Mouse (Mus musculus) heart, embryonic 10.5 days (tissue): Measurements from ENCODE around the gene Spag9. TPM values are rescaled to one million over a fixed set of nuclear protein-coding genes. Genes with fewer than 3 reads are reported as not detected.

Source experiments
- DNase-seq: peaks from one replicate; pipeline ENCODE4 v3.0.0-alpha.2; 2017; ENCODE audit warnings: low spot score
- H3K27ac ChIP-seq: fragments of 300-500 bp; sonication (generic); 2 replicates; pipeline ENCODE4 v1.5.1; 2016; ENCODE audit warnings: mild to moderate bottlenecking
- H3K27me3 ChIP-seq: fragments of 300-500 bp; sonication (generic); 2 replicates; pipeline ENCODE4 v1.6.1; 2016; ENCODE audit warnings: mild to moderate bottlenecking; ENCODE audit not compliant: poor library complexity, insufficient read depth, severe bottlenecking
- H3K36me3 ChIP-seq: fragments of 300-500 bp; sonication (generic); 2 replicates; pipeline ENCODE4 v1.6.1; 2016; ENCODE audit warnings: mild to moderate bottlenecking, moderate library complexity
- H3K4me1 ChIP-seq: fragments of 300-500 bp; sonication (generic); 2 replicates; pipeline ENCODE4 v1.6.1; 2016; ENCODE audit warnings: mild to moderate bottlenecking
- H3K4me3 ChIP-seq: fragments of 300-500 bp; sonication (generic); 2 replicates; pipeline ENCODE4 v1.5.1; 2016; ENCODE audit warnings: mild to moderate bottlenecking, moderate library complexity
- H3K9me3 ChIP-seq: fragments of 300-500 bp; sonication (generic); 2 replicates; pipeline ENCODE4 v1.6.1; 2016; ENCODE audit warnings: mild to moderate bottlenecking, moderate library complexity
- WGBS: fragments of 180-500 bp; shearing (Covaris S2); methylation state at CpG from one replicate; pipeline ENCODE4 v1.1.7; 2016; 5-methylcytosine and 5-hydroxymethylcytosine counted together
- polyA plus RNA-seq: library from polyadenylated mRNA; unstranded; fragments of >200 nt; fragmentation: Nextera tagmentation; extraction: Ambion mirVana; gene quantifications from 2 replicates; pipeline ENCODE4 v1.2.1, GENCODE M21; 2016

Spag9 gene
- polyA plus RNA-seq, 1 experiment from 2014 or later = 27.8 TPM

DNA sequence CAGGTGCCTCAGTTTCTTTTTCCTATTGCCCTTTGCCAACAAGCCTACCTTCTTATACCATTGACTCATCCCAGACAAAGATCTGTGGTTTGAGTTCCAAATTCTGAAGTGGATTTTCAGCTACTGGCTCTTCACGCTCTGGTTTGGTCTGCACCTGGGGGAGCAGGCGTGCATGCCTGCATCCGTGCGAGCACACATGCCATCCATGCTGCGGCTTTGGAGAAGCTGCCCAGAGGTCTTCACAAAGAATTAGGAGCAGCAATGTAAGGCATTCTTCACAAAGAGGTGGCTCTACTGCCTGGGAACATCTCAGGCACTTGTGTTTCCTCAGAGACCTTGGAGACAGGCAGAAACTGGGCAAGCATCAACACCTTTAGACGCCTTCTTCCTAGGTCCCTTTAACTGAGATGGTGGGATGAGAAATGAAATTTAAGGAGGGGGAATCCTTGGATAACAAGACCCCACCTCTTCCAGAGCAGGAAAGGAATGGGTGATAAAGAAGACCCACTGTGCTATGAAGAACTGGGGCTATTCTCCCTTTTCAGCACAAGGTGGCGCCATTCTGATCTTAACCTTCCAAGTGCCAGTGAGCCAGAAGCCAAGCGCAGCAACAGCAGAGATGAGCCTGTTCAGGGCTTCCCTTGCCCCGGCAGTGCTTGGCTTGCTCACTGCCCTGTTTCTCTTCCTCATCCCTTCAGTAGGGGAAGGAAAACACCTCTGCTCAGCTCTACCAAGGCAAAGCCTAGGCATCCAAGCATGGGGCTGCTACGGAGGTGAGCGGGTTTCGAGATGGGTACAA lies 133.6 kb downstream of the Spag9 start:
- Histone ChIP-seq H3K4me1 (peaks cover 35% of the 10 kb centered on the region), H3K9me3 (no peaks in the 10 kb centered on the region), H3K27me3 (no peaks in the 10 kb centered on the region), H3K4me3 (no peak overlapping the region), H3K36me3 (0 out of 2 replicates have a peak, but pooled peaks cover 9% of the 10 kb centered on the region), H3K27ac (peak overlapping the region; percentile 2; the same call in 1 of the 2 replicates)
- peak; percentile 87 for DNase-seq
- 63% methylated on average over 12 of the region's 12 CpGs for WGBS

GRCm38 (mm10) chr11:94130118-94131095 lies 134.5 kb downstream of the Spag9 start:
- Histone ChIP-seq H3K4me1 (peaks cover 40% of the 10 kb centered on the region), H3K27me3 (no peaks in the 10 kb centered on the region), H3K4me3 (no peak overlapping the region), H3K9me3 (no peaks in the 10 kb centered on the region), H3K27ac (peak overlapping the region; percentile 2; the same call in 1 of the 2 replicates), H3K36me3 (0 out of 2 replicates have a peak, but pooled peaks cover 6% of the 10 kb centered on the region)
- WGBS = 68% methylated on average over 4 of the region's 4 CpGs
- peak; percentile 64 for DNase-seq

- peak; percentile 90 for DNase-seq
- Histone ChIP-seq H3K27me3 (no peaks in the 10 kb centered on the region), H3K4me1 (peaks cover 69% of the 10 kb centered on the region), H3K9me3 (no peaks in the 10 kb centered on the region), H3K36me3 (no peaks in the 10 kb centered on the region), H3K4me3 (peak overlapping the region; percentile 19; the same call in 1 of the 2 replicates), H3K27ac (peak overlapping the region; percentile 77)
- 15% methylated on average over 11 of the region's 11 CpGs for WGBS
Measured at GRCm38 (mm10) chr11:94133344-94133955, 137.6 kb downstream of the Spag9 start.

DNA sequence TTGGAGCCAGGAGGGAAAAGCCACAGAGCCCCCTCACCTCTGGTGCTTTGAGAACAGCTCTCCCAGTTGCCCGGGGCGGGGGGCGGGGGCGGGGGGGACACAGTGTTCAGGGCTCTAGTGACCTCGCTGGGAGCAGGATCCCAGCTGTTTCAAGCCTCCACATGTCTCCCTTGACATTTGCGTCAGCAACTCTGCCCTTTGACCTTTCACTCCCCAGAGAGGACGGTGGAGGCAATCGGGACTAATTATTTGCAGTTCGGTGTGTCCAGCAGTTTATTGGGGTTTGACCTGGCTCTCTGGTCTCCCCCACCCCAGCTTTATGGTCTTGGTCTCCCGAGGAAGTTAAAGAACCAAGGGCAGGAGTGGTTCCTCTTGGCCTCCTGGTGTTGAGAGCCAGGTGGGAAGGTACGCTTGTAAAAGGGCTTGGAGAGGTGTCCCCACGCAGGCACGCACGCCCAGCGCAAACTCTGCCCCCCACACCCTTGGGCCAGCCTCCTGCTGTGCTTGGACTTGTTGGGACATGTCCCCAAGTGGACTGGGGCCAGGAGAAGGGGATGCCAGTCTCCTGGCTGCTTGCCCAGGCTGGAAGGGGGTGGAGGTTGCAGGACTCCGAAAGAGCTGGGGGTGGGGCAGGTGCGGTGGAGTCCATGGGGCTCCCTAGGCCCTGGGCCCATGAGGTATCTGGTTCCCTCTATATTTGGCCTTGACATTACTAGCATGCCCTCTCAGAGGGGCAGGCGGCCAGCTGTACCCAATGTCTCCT lies 138.4 kb downstream of the Spag9 start:
- Histone ChIP-seq H3K4me1 (peaks cover 77% of the 10 kb centered on the region), H3K27ac (peak overlapping the region; percentile 77), H3K36me3 (no peaks in the 10 kb centered on the region), H3K9me3 (no peaks in the 10 kb centered on the region), H3K27me3 (no peaks in the 10 kb centered on the region), H3K4me3 (no peak overlapping the region)
- 58% methylated on average over 18 of the region's 18 CpGs for WGBS
- DNase-seq = no peak

- Histone ChIP-seq H3K4me3 (no peak overlapping the region), H3K36me3 (no peaks in the 10 kb centered on the region), H3K27ac (peak overlapping the region; percentile 88), H3K4me1 (peaks cover 67% of the 10 kb centered on the region), H3K27me3 (0 out of 2 replicates have a peak, but pooled peaks cover 2% of the 10 kb centered on the region), H3K9me3 (no peaks in the 10 kb centered on the region)
- 68% methylated on average over 8 of the region's 8 CpGs for WGBS
- DNase-seq = no peak
Measured at GRCm38 (mm10) chr11:94135581-94136001, 139.7 kb downstream of the Spag9 start.

DNA sequence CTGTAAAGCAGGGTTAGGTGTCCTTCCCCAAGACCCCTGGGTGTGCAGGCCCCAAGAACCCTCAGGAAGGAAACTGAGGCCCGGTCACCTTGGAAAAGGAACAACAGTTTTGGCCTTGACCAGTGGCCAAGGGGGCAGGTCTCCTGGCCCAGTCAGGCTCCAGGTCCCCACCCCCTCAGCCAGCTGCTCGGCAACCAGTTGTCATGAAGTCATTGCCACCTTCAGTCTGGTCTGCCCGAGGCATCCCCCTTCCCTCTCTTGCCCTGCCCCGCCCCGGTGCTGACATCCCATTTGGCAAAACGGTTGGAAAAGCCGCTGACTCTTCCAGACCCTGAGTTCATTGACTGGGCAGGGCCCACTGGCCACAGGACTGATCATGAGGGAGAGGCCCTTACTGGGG lies 140.8 kb downstream of the Spag9 start:
- Histone ChIP-seq H3K9me3 (no peaks in the 10 kb centered on the region), H3K27ac (peak overlapping the region; percentile 88; the same call in 1 of the 2 replicates), H3K4me1 (peaks cover 66% of the 10 kb centered on the region), H3K36me3 (no peaks in the 10 kb centered on the region), H3K27me3 (peaks cover 11% of the 10 kb centered on the region; the same call in 1 of the 2 replicates), H3K4me3 (no peak overlapping the region)
- no peak for DNase-seq
- WGBS = 53% methylated on average over 7 of the region's 7 CpGs

- Histone ChIP-seq H3K4me1 (peaks cover 63% of the 10 kb centered on the region), H3K4me3 (0 out of 2 replicates have a peak overlapping the region, but pooled peaks have one; percentile 16), H3K27ac (peak overlapping the region; percentile 88), H3K9me3 (no peaks in the 10 kb centered on the region), H3K27me3 (peaks cover 11% of the 10 kb centered on the region; the same call in 1 of the 2 replicates), H3K36me3 (no peaks in the 10 kb centered on the region)
- no peak for DNase-seq
- 78% methylated on average over 14 of the region's 14 CpGs for WGBS
Measured at GRCm38 (mm10) chr11:94137326-94138061, 141.6 kb downstream of the Spag9 start.

- H3K4me1 ChIP-seq = peaks cover 54% of the 10 kb centered on the region
Measured at GRCm38 (mm10) chr11:94138411-94139231, 142.7 kb downstream of the Spag9 start.

GRCm38 (mm10) chr11:94139232-94139620 lies 143.3 kb downstream of the Spag9 start:
- peak overlapping the region; percentile 88 for H3K27ac ChIP-seq

More at GRCm38 (mm10) chr11:94138411-94139231, 142.7 kb downstream of the Spag9 start:
- Histone ChIP-seq H3K27me3 (peaks cover 11% of the 10 kb centered on the region; the same call in 1 of the 2 replicates), H3K9me3 (no peaks in the 10 kb centered on the region), H3K36me3 (no peaks in the 10 kb centered on the region), H3K27ac (peak overlapping the region; percentile 88), H3K4me3 (peak overlapping the region; percentile 16; the same call in 1 of the 2 replicates)
- DNase-seq = no peak
- 31% methylated on average over 24 of the region's 24 CpGs for WGBS

GRCm38 (mm10) chr11:94140540-94140939 lies 144.6 kb downstream of the Spag9 start:
- Histone ChIP-seq H3K27ac (no peak overlapping the region), H3K4me3 (no peak overlapping the region)
- 71% methylated on average over 3 of the region's 3 CpGs for WGBS

More at GRCm38 (mm10) chr11:94139232-94139620, 143.3 kb downstream of the Spag9 start:
- DNase-seq = no peak
- 84% methylated on average over 5 of the region's 5 CpGs for WGBS
- Histone ChIP-seq H3K9me3 (no peaks in the 10 kb centered on the region), H3K27me3 (peaks cover 11% of the 10 kb centered on the region; the same call in 1 of the 2 replicates), H3K4me1 (peaks cover 48% of the 10 kb centered on the region), H3K4me3 (no peak overlapping the region), H3K36me3 (no peaks in the 10 kb centered on the region)

More at GRCm38 (mm10) chr11:94140540-94140939, 144.6 kb downstream of the Spag9 start:
- H3K4me1 ChIP-seq = peaks cover 39% of the 10 kb centered on the region
- no peaks in the 10 kb centered on the region for H3K9me3 ChIP-seq
- H3K36me3 ChIP-seq = no peaks in the 10 kb centered on the region
- no peak for DNase-seq
- peaks cover 11% of the 10 kb centered on the region; the same call in 1 of the 2 replicates for H3K27me3 ChIP-seq
